In the genomic region with DNA sequence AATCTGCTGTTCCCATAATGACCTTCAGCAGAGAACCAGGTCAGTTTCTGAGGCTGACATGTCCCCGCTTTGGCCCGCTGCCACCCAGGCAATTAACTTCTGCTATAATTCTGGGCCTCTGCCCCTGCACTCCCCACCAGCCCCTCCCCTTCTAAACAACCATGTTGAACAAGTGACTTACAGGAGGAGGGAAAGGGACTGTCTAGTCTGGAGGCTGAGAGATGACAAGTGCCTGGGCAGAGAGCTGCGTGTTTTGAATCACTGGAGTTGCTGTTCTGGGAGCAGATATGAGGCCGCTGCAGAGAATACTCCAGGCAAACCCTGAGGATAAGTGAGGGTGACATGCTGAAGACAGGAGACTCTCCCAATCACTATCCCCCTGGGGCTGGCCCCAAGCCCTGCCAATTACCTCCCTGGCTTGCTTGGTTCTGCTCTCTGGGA, we compare ENCODE assay signal across 8 mouse cellular contexts.
DNase-seq lines count a peak whose midpoint lies in the region; ATAC-seq and TF ChIP-seq lines count a peak whose summit lies in the region.
"Had no signal": no experiment of that assay in that cellular context is flagged by ENCODE, and none has a peak within 500 bp of the region (broad histone marks: within the 10 kb centered on the region; RNA-seq: fewer than 3 reads in every experiment).

No protein-coding gene starts in this region.

- H3K4me1 ChIP-seq in midbrain, embryonic 16.5 days (ENCODE audit: control insufficient read depth, insufficient read depth, low read length) = no peaks in the 10 kb centered on the region
- no peaks in the 10 kb centered on the region for H3K4me1 ChIP-seq in midbrain, embryonic 11.5 days (ENCODE audit: control insufficient read depth, insufficient read depth, low read length)
- H3K4me1 ChIP-seq in heart, embryonic 14.5 days (ENCODE audit: control insufficient read depth in 2 of 2, insufficient read depth in 2 of 2, low read length in 2 of 2) = peaks cover 16 to 21% of the 10 kb centered on the region in 2 experiments
- H3K4me1 ChIP-seq in intestine, postnatal 0 days (replicated peaks; ENCODE audit: control insufficient read depth, insufficient read depth, low read length) = no peaks in the 10 kb centered on the region
- H3K4me1 ChIP-seq: forebrain, embryonic 12.5 days had no signal

- no peak overlapping the region for H3K4me2 ChIP-seq in midbrain, embryonic 16.5 days (ENCODE audit: low read length)
- no peak overlapping the region for H3K4me2 ChIP-seq in midbrain, embryonic 11.5 days
- peak overlapping the region; percentile 27 for H3K4me2 ChIP-seq in heart, embryonic 14.5 days (ENCODE audit: low read length)
- no peak overlapping the region for H3K4me2 ChIP-seq in intestine, postnatal 0 days (replicated peaks; ENCODE audit: low read depth)
- H3K4me2 ChIP-seq: forebrain, embryonic 12.5 days had no signal

- H3K27me3 ChIP-seq in midbrain, embryonic 16.5 days (ENCODE audit: control insufficient read depth, insufficient read depth, low read depth, low read length) = no peaks in the 10 kb centered on the region
- no peaks in the 10 kb centered on the region for H3K27me3 ChIP-seq in midbrain, embryonic 11.5 days (ENCODE audit: control insufficient read depth, insufficient read depth, low read length)
- no peaks in the 10 kb centered on the region for H3K27me3 ChIP-seq in heart, embryonic 14.5 days (ENCODE audit: control insufficient read depth, insufficient read depth, low read length)
- no peaks in the 10 kb centered on the region for H3K27me3 ChIP-seq in intestine, postnatal 0 days (replicated peaks; ENCODE audit: control insufficient read depth, insufficient read depth, low read length)
- H3K27me3 ChIP-seq: forebrain, embryonic 12.5 days had no signal

- ATAC-seq in midbrain, embryonic 16.5 days = peak; percentile 75
- no peak for ATAC-seq in midbrain, embryonic 11.5 days (ENCODE audit: low FRiP score)
- ATAC-seq in heart, embryonic 14.5 days (ENCODE audit: insufficient number of reproducible peaks, insufficient read depth, low FRiP score, low read depth) = peak; percentile 88
- ATAC-seq in intestine, postnatal 0 days = no peak

- H3K9ac ChIP-seq in midbrain, embryonic 16.5 days (ENCODE audit: low read depth, low read length) = no peak overlapping the region
- H3K9ac ChIP-seq in midbrain, embryonic 11.5 days (ENCODE audit: low read length) = no peak overlapping the region
- no peak overlapping the region for H3K9ac ChIP-seq in heart, embryonic 14.5 days (ENCODE audit: low read length)
- no peak overlapping the region for H3K9ac ChIP-seq in intestine, postnatal 0 days (ENCODE audit: low read depth, low read length)
- H3K9ac ChIP-seq: forebrain, embryonic 12.5 days had no signal

- no peak overlapping the region for H3K27ac ChIP-seq in midbrain, embryonic 16.5 days (ENCODE audit: low read length)
- H3K27ac ChIP-seq in midbrain, embryonic 11.5 days (ENCODE audit: low read depth, low read length) = no peak overlapping the region
- H3K27ac ChIP-seq in heart, embryonic 14.5 days (replicated peaks in 1 of 2; ENCODE audit: control insufficient read depth in 1 of 2, insufficient read depth in 1 of 2, low read depth in 2 of 2, low read length in 2 of 2) = peak overlapping the region; percentile 88
- H3K27ac ChIP-seq in intestine, postnatal 0 days (ENCODE audit: low read depth, low read length) = no peak overlapping the region
- H3K27ac ChIP-seq: forebrain, embryonic 12.5 days had no signal

- no peaks in the 10 kb centered on the region for H3K9me3 ChIP-seq in midbrain, embryonic 16.5 days (replicated peaks; ENCODE audit: control insufficient read depth, low read length, poor library complexity, severe bottlenecking)
- no peaks in the 10 kb centered on the region for H3K9me3 ChIP-seq in midbrain, embryonic 11.5 days (ENCODE audit: control insufficient read depth, low read length)
- no peaks in the 10 kb centered on the region for H3K9me3 ChIP-seq in heart, embryonic 14.5 days (ENCODE audit: control insufficient read depth, low read length)
- no peaks in the 10 kb centered on the region for H3K9me3 ChIP-seq in intestine, postnatal 0 days (ENCODE audit: control insufficient read depth)
- H3K9me3 ChIP-seq: forebrain, embryonic 12.5 days had no signal

- DNase-seq in midbrain, embryonic 11.5 days (ENCODE audit: low spot score, missing footprints) = no peak
- peak; percentile 7 to 9 for DNase-seq in cerebellum, adult 18-20 months
- no peak for DNase-seq in yolk sac, embryonic 10.5 days (ENCODE audit: low spot score)
- DNase-seq in ovary, postnatal 36 days (ENCODE audit: low spot score) = no peak

- TF ChIP-seq CTCF in intestine, postnatal 0 days (IDR thresholded peaks at IDR 0.05; ENCODE audit: low read depth) = no peak

- WGBS in midbrain, embryonic 16.5 days = 86% methylated on average over 4 of the region's 4 CpGs
- WGBS in midbrain, embryonic 11.5 days = 83% methylated on average over 4 of the region's 4 CpGs
- 23% methylated on average over 4 of the region's 4 CpGs for WGBS in heart, embryonic 14.5 days
- WGBS in intestine, postnatal 0 days = 82% methylated on average over 4 of the region's 4 CpGs

- H3K36me3 ChIP-seq in midbrain, embryonic 16.5 days (ENCODE audit: control insufficient read depth, insufficient read depth, low read length) = no peaks in the 10 kb centered on the region
- no peaks in the 10 kb centered on the region for H3K36me3 ChIP-seq in midbrain, embryonic 11.5 days (ENCODE audit: control insufficient read depth, insufficient read depth, low read length)
- no peaks in the 10 kb centered on the region for H3K36me3 ChIP-seq in heart, embryonic 14.5 days (ENCODE audit: control insufficient read depth, insufficient read depth, low read length)
- no peaks in the 10 kb centered on the region for H3K36me3 ChIP-seq in intestine, postnatal 0 days (ENCODE audit: control insufficient read depth, insufficient read depth)
- H3K36me3 ChIP-seq: forebrain, embryonic 12.5 days had no signal

- no peak overlapping the region for H3K4me3 ChIP-seq in midbrain, embryonic 16.5 days (ENCODE audit: low read depth, low read length)
- no peak overlapping the region for H3K4me3 ChIP-seq in midbrain, embryonic 11.5 days (ENCODE audit: low read depth, low read length)
- no peak overlapping the region for H3K4me3 ChIP-seq in heart, embryonic 14.5 days (ENCODE audit: control insufficient read depth in 1 of 2, insufficient read depth in 1 of 2, low read depth in 1 of 2, low read length in 2 of 2)
- no peak overlapping the region for H3K4me3 ChIP-seq in intestine, postnatal 0 days (ENCODE audit: low read depth, low read length)
- H3K4me3 ChIP-seq: forebrain, embryonic 12.5 days had no signal

Comparison
In these comparisons a context has a peak if more than half of its experiments do, and no peak if none do; other contexts are left out.
1. ATAC-seq: peak in midbrain, embryonic 16.5 days (single experiment) and heart, embryonic 14.5 days (single experiment); none in midbrain, embryonic 11.5 days (single experiment) and intestine, postnatal 0 days (single experiment).
2. H3K27ac ChIP-seq: peak in heart, embryonic 14.5 days (2 of 2); none in midbrain, embryonic 16.5 days (single experiment), midbrain, embryonic 11.5 days (single experiment) and intestine, postnatal 0 days (single experiment).
3. DNase-seq: peak in cerebellum, adult 18-20 months (2 of 2); none in midbrain, embryonic 11.5 days (single experiment), yolk sac, embryonic 10.5 days (single experiment) and ovary, postnatal 36 days (single experiment).